Mouse (Mus musculus): Measurements from ENCODE around the gene Mars2.

DNA sequence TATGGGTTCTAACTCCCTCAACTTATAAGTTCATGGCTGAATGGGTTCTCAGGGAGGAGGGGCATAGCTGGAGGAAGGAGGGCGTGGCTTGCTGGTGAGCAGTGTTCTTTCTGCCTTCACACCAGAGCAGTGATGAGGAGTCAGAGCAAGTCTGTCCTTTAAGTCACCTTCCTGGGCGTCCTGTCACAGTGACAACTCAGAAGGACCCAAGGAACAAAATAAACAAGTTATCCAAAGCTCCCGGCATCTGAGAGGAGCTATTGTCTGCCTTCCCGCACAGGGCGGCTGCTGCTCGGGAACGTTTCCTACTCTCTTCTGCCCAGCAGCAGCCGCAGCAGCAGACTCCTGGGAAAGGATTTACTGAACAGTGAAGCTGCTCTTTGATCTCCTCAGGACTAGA is 45.0 kb upstream of the Mars2 start:
- TF ChIP-seq CTCF (IDR thresholded peaks at IDR 0.05; ENCODE audit: low read depth) (no peak), EP300 (optimal IDR thresholded peaks at IDR 0.05) (no peak)

All from stomach, postnatal 0 days (tissue).